Mouse (Mus musculus) myocyte (in vitro differentiated cells): ENCODE measurements around the gene Klhdc8a.

Experiments
- E2F4 ChIP-seq: IDR thresholded peaks from one replicate; pipeline ENCODE4 v1.6.1; 2011; ENCODE audit warnings: mild to moderate bottlenecking, control low read depth, moderate library complexity; ENCODE audit not compliant: insufficient read depth
- MAX ChIP-seq: IDR thresholded peaks from one replicate; pipeline ENCODE4 v1.6.1; 2011; ENCODE audit warnings: low read depth, mild to moderate bottlenecking, control low read depth
- MYOG ChIP-seq, 3 experiments: IDR thresholded peaks; one replicate each; pipeline ENCODE4 v1.6.1; 2011; ENCODE audit warnings: control low read depth in 2 of 3, low read depth in 2 of 3, mild to moderate bottlenecking in 2 of 3; ENCODE audit not compliant: insufficient read length in 2 of 3, control insufficient read depth in 1 of 3, insufficient read depth in 1 of 3
- POLR2A ChIP-seq: IDR thresholded peaks from one replicate; pipeline ENCODE4 v1.6.1; 2011; ENCODE audit warnings: low read depth, mild to moderate bottlenecking, control low read depth, moderate library complexity; ENCODE audit not compliant: insufficient read length
- SRF ChIP-seq: IDR thresholded peaks from one replicate; pipeline ENCODE4 v1.6.1; 2011; ENCODE audit warnings: low read depth; ENCODE audit not compliant: control insufficient read depth, insufficient read length

GRCm38 (mm10) chr1:132333675-132334141 is 35.3 kb downstream of the Klhdc8a start:
- TF ChIP-seq MYOG (IDR thresholded peaks at IDR 0.05; ENCODE audit: control insufficient read depth in 1 of 3, insufficient read depth in 1 of 3, insufficient read length in 2 of 3, low read depth in 2 of 3) (peak; percentile 8 to 73 (median 52)), SRF (no peak), MAX (no peak), POLR2A (no peak), E2F4 (no peak)
